ENCODE assay signal across 8 mouse cellular contexts in the genomic region with DNA sequence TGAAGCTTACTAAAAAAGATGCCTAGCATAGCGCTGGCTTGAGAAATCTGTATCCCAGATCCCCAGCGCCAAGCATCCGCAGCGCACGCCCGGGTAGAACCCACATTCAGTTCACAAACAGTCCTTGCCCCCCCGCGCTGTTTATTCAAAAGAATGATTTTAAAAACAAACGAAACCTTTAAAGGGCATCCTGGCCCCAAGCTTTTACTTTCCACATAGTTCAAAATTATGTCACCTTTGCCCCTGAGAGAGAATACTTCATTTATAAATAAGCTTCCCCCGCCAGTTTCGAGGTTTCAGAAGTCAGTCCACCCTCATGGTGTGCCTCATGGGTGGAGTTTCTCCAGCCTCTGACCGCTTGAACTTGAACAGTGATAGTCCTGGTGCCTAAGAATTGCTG. TPM values are rescaled to one million over a fixed set of nuclear protein-coding genes. Genes with fewer than 3 reads are reported as not detected.
DNase-seq lines count a peak whose midpoint lies in the region; ATAC-seq and TF ChIP-seq lines count a peak whose summit lies in the region.

No protein-coding gene starts in this region.

- no peak for TF ChIP-seq POLR2A in lung, adult 2 months (IDR thresholded peaks at IDR 0.05; ENCODE audit: borderline replicate concordance, extremely low read depth, low read depth, low read length)
- TF ChIP-seq POLR2A in myocyte (IDR thresholded peaks at IDR 0.05; ENCODE audit: insufficient read length, low read depth): no peak

- no peaks in the 10 kb centered on the region for H3K36me3 ChIP-seq in forebrain, embryonic 11.5 days (ENCODE audit: control insufficient read depth, insufficient read depth, low read length)
- H3K36me3 ChIP-seq in myocyte (ENCODE audit: control insufficient read depth, insufficient read depth): no peaks in the 10 kb centered on the region

- peaks cover 2% of the 10 kb centered on the region; the same call in 1 of the 2 replicates for H3K27me3 ChIP-seq in forebrain, embryonic 11.5 days (ENCODE audit: control insufficient read depth, insufficient read depth, low read length)
- no peaks in the 10 kb centered on the region for H3K27me3 ChIP-seq in myocyte (ENCODE audit: control insufficient read depth, insufficient read depth, insufficient read length)

- no peak overlapping the region for H3K27ac ChIP-seq in forebrain, embryonic 11.5 days (ENCODE audit: low read depth, low read length)

- ATAC-seq in forebrain, embryonic 11.5 days (replicated peaks; ENCODE audit: low FRiP score): no peak

- no peak overlapping the region for H3K9ac ChIP-seq in forebrain, embryonic 11.5 days (ENCODE audit: low read length)

- TF ChIP-seq CTCF in lung, adult 2 months (IDR thresholded peaks at IDR 0.05; ENCODE audit: insufficient read depth, low read length): no peak

- intact Hi-C loops in gastrocnemius, postnatal 36 days (cut with DNase I): loop anchor here (5.0 to 10.0 kb wide), 2 partner anchors 114 to 176 kb away; no protein-coding TSS in a partner anchor

- peaks cover 57% of the 10 kb centered on the region for H3K79me2 ChIP-seq in myocyte (ENCODE audit: control insufficient read depth, insufficient read depth)

- WGBS in lung, adult 2 months: 6% methylated on average over 12 of the region's 12 CpGs
- 17% methylated on average over 12 of the region's 12 CpGs for WGBS in forebrain, embryonic 11.5 days

- H3K4me1 ChIP-seq in lung, adult 2 months (ENCODE audit: control insufficient read depth, insufficient read depth, low read length): 0 out of 2 replicates have a peak, but pooled peaks cover 4% of the 10 kb centered on the region
- peaks cover 4% of the 10 kb centered on the region; the same call in 1 of the 2 replicates for H3K4me1 ChIP-seq in forebrain, embryonic 11.5 days (replicated peaks; ENCODE audit: control insufficient read depth, insufficient read depth, low read length)

- peak overlapping the region; percentile 66 for H3ac ChIP-seq in myocyte (ENCODE audit: control insufficient read depth, insufficient read length)

- no peaks in the 10 kb centered on the region for H3K9me3 ChIP-seq in forebrain, embryonic 11.5 days (ENCODE audit: control insufficient read depth, low read length)

- no peak for DNase-seq in lung, adult 2 months
- no peak for DNase-seq in lung, postnatal 14 days
- no peak for DNase-seq in forebrain, embryonic 11.5 days (ENCODE audit: low spot score)
- peak; percentile 17 to 45 for DNase-seq in kidney, postnatal 36 days
- no peak for DNase-seq in cerebellum, adult 9-10 months
- no peak for DNase-seq in gastrocnemius, postnatal 36 days
- DNase-seq in right cerebral cortex, postnatal 25 days: no peak

- H3K4me3 ChIP-seq in lung, adult 2 months (replicated peaks; ENCODE audit: extremely low read depth, low read depth, low read length): peak overlapping the region; percentile 74
- H3K4me3 ChIP-seq in forebrain, embryonic 11.5 days (ENCODE audit: low read depth, low read length): peak overlapping the region; percentile 63
- H3K4me3 ChIP-seq in myocyte: peak overlapping the region; percentile 98

- H3K4me2 ChIP-seq in forebrain, embryonic 11.5 days (ENCODE audit: low read depth, low read length, severe bottlenecking): peak overlapping the region; percentile 97
- peak overlapping the region; percentile 94 for H3K4me2 ChIP-seq in myocyte (ENCODE audit: low read depth)

TF ChIP-seq in myocyte, 11 proteins besides CTCF, POLR2A, EP300 and RAD21:
- no peak for TF ChIP-seq MAX (IDR thresholded peaks at IDR 0.05; ENCODE audit: low read depth)
- no peak for TF ChIP-seq USF1 (IDR thresholded peaks at IDR 0.05; ENCODE audit: low read depth)
- TF ChIP-seq POLR2AphosphoS2 (IDR thresholded peaks at IDR 0.05; ENCODE audit: insufficient read length, low read depth): no peak
- no peak for TF ChIP-seq CEBPB (IDR thresholded peaks at IDR 0.05; ENCODE audit: insufficient read depth, poor library complexity, severe bottlenecking)
- no peak for TF ChIP-seq SRF (IDR thresholded peaks at IDR 0.05; ENCODE audit: control insufficient read depth, insufficient read length, low read depth)
- TF ChIP-seq TCF3 (IDR thresholded peaks at IDR 0.05; ENCODE audit: insufficient read length, low read depth): no peak
- TF ChIP-seq TCF12 (IDR thresholded peaks at IDR 0.05; ENCODE audit: insufficient read depth, poor library complexity, severe bottlenecking): no peak
- no peak for TF ChIP-seq E2F4 (IDR thresholded peaks at IDR 0.05; ENCODE audit: insufficient read depth)
- no peak for TF ChIP-seq MYOG (IDR thresholded peaks at IDR 0.05; ENCODE audit: control insufficient read depth in 1 of 3, insufficient read depth in 1 of 3, insufficient read length in 2 of 3, low read depth in 2 of 3)
- TF ChIP-seq MYOD1 (IDR thresholded peaks at IDR 0.05; ENCODE audit: control insufficient read depth in 1 of 3, insufficient read length in 2 of 3, low read depth in 2 of 3): no peak
- TF ChIP-seq REST (IDR thresholded peaks at IDR 0.05; ENCODE audit: insufficient read depth, insufficient read length): no peak

RNA-seq across cellular contexts. Expression of gene Myo1e, which starts 1.6 kb away (rescaled TPM):
- polyA plus RNA-seq in lung, adult 2 months (2012; rRNA removed): 13.7 and 21.2 TPM in 2 replicates
- polyA plus RNA-seq in forebrain, embryonic 11.5 days (2014; fragmentation: Nextera tagmentation; extraction: Ambion mirVana): 10.5 and 11.1 TPM in 2 replicates
- polyA plus RNA-seq in myocyte (2012; fragmentation: generic; extraction: Trizol): 26.5 TPM
- 1 to 10 TPM; 7.0 to 8.4 TPM for total RNA-seq in gastrocnemius, postnatal 36 days (2021)

Comparison
In these comparisons a context has a peak if more than half of its experiments do, and no peak if none do; other contexts are left out.
1. DNase-seq: peak in kidney, postnatal 36 days (2 of 2); none in lung, adult 2 months (single experiment), lung, postnatal 14 days (single experiment), forebrain, embryonic 11.5 days (single experiment), cerebellum, adult 9-10 months (single experiment), gastrocnemius, postnatal 36 days (0 of 2) and right cerebral cortex, postnatal 25 days (single experiment).
2. Peak in every context shown above with its lines, with median percentiles within 50 percentile points of each other: H3K4me3 ChIP-seq.